Mouse (Mus musculus) midbrain, embryonic 16.5 days (tissue): ENCODE data around the gene Timm8a1. TPM values are rescaled to one million over a fixed set of nuclear protein-coding genes. Genes with fewer than 3 reads are reported as not detected.

ENCODE experiments used
- polyA plus RNA-seq: library from polyadenylated mRNA; unstranded; fragments of >200 nt; fragmentation: Nextera tagmentation; extraction: Ambion mirVana; gene quantifications from 2 replicates; pipeline ENCODE4 v1.2.1, GENCODE M21; 2015

Timm8a1 gene
- polyA plus RNA-seq, 1 experiment from 2014 or later = 40.8 TPM

Other genes with a start within 250 kb of the Timm8a1 start
- gene Tmem35a, start 246.6 kb downstream of the Timm8a1 start, polyA plus RNA-seq = 126 TPM in 2 replicates
- 3.9 and 6.1 TPM in 2 replicates for gene Cenpi, start 233.8 kb downstream of the Timm8a1 start, polyA plus RNA-seq
- gene Drp2, start 137.3 kb downstream of the Timm8a1 start, polyA plus RNA-seq = 22.4 and 24.1 TPM in 2 replicates
- gene Taf7l, start 65.4 kb downstream of the Timm8a1 start, polyA plus RNA-seq = 0.57 TPM in 1 of 2 replicates, not detected in the other
- gene Btk, start 41.7 kb upstream of the Timm8a1 start, polyA plus RNA-seq = 0.26 and 0.36 TPM in 2 replicates
- 144 and 152 TPM in 2 replicates for gene Rpl36a, start 43.8 kb upstream of the Timm8a1 start, polyA plus RNA-seq
- 3.2 and 3.8 TPM in 2 replicates for gene Gla, start 59.3 kb upstream of the Timm8a1 start, polyA plus RNA-seq
- 143 and 151 TPM in 2 replicates for gene Hnrnph2, start 59.3 kb upstream of the Timm8a1 start, polyA plus RNA-seq
- gene Armcx4, start 144.7 kb upstream of the Timm8a1 start, polyA plus RNA-seq = 5.9 and 7.2 TPM in 2 replicates
- 95.8 and 97.5 TPM in 2 replicates for gene Armcx1, start 176.1 kb upstream of the Timm8a1 start, polyA plus RNA-seq
- gene Armcx6, start 209.6 kb upstream of the Timm8a1 start, polyA plus RNA-seq = 52.7 and 53.0 TPM in 2 replicates
- 86.7 and 87.7 TPM in 2 replicates for gene Armcx3, start 214.7 kb upstream of the Timm8a1 start, polyA plus RNA-seq